Mouse (Mus musculus): ENCODE results near the gene Ampd3. TPM values are rescaled to one million over a fixed set of nuclear protein-coding genes. Genes with fewer than 3 reads are reported as not detected.

Ampd3 gene
- total and polyA plus RNA-seq, 3 experiments = 14.8 to 22.3 TPM; not detected in 1

GRCm38 (mm10) chr7:110809585-110810557, 41.9 kb downstream of the Ampd3 start:
- TF ChIP-seq CHD2 (IDR thresholded peaks at IDR 0.05; ENCODE audit: low read length) (no peak), POLR2AphosphoS2 (IDR thresholded peaks at IDR 0.05; ENCODE audit: low read length) (0 out of 2 replicates have a peak, but pooled peaks have one; percentile 10)
- Histone ChIP-seq H3K9ac (ENCODE audit: control insufficient read depth, low read depth, low read length, poor library complexity, severe bottlenecking) (no peak overlapping the region), H3K27me3 (ENCODE audit: control insufficient read depth in 1 of 2, insufficient read depth in 2 of 2, low read length in 2 of 2) (no peaks in the 10 kb centered on the region), H3K4me3 (ENCODE audit: control insufficient read depth in 1 of 2, insufficient read depth in 1 of 2, low read depth in 2 of 2, low read length in 2 of 2) (no peak overlapping the region), H3K79me2 (ENCODE audit: control insufficient read depth, insufficient read depth, low read length, poor library complexity) (no peaks in the 10 kb centered on the region), H3K27ac (ENCODE audit: control insufficient read depth, low read depth, low read length) (no peak overlapping the region), H3K36me3 (ENCODE audit: control insufficient read depth in 1 of 2, insufficient read depth in 2 of 2, low read length in 2 of 2) (peaks cover 0 to 3% of the 10 kb centered on the region in 2 experiments; a peak in 1 of 4 replicates), H3K9me3 (replicated peaks; ENCODE audit: insufficient read depth, low read length) (no peaks in the 10 kb centered on the region), H3K4me1 (ENCODE audit: control insufficient read depth in 1 of 2, insufficient read depth in 2 of 2, low read length in 2 of 2) (no peaks in the 10 kb centered on the region)
- no peak for DNase-seq (ENCODE audit: low read depth, low spot score)

- Histone ChIP-seq H3K9me3 (replicated peaks; ENCODE audit: insufficient read depth, low read length) (no peaks in the 10 kb centered on the region), H3K27ac (ENCODE audit: control insufficient read depth, low read depth, low read length) (no peak overlapping the region), H3K4me3 (ENCODE audit: control insufficient read depth in 1 of 2, insufficient read depth in 1 of 2, low read depth in 2 of 2, low read length in 2 of 2) (no peak overlapping the region), H3K79me2 (ENCODE audit: control insufficient read depth, insufficient read depth, low read length, poor library complexity) (no peaks in the 10 kb centered on the region), H3K9ac (ENCODE audit: control insufficient read depth, low read depth, low read length, poor library complexity, severe bottlenecking) (no peak overlapping the region), H3K4me1 (ENCODE audit: control insufficient read depth in 1 of 2, insufficient read depth in 2 of 2, low read length in 2 of 2) (no peaks in the 10 kb centered on the region), H3K36me3 (ENCODE audit: control insufficient read depth in 1 of 2, insufficient read depth in 2 of 2, low read length in 2 of 2) (peaks cover 0 to 3% of the 10 kb centered on the region in 2 experiments; a peak in 2 of 4 replicates), H3K27me3 (ENCODE audit: control insufficient read depth in 1 of 2, insufficient read depth in 2 of 2, low read length in 2 of 2) (no peaks in the 10 kb centered on the region)
- DNase-seq (ENCODE audit: low read depth, low spot score) = no peak
- TF ChIP-seq CHD2 (IDR thresholded peaks at IDR 0.05; ENCODE audit: low read length) = no peak
- TF ChIP-seq USF2 (IDR thresholded peaks at IDR 0.05; ENCODE audit: borderline replicate concordance in 1 of 2, insufficient read depth in 1 of 2, low read depth in 1 of 2, low read length in 2 of 2) = no peak
- no peak for TF ChIP-seq EP300 (IDR thresholded peaks at IDR 0.05; ENCODE audit: low read depth in 1 of 2, low read length in 2 of 2)
- no peak for TF ChIP-seq POLR2AphosphoS2 (IDR thresholded peaks at IDR 0.05; ENCODE audit: low read length)
- TF ChIP-seq MXI1 (IDR thresholded peaks at IDR 0.05; ENCODE audit: low read depth, low read length) = no peak
- no peak for TF ChIP-seq UBTF (IDR thresholded peaks at IDR 0.05; ENCODE audit: borderline replicate concordance, insufficient read depth, low read depth, low read length)
- no peak for TF ChIP-seq ETS1 (IDR thresholded peaks at IDR 0.05; ENCODE audit: low read depth, low read length)
- TF ChIP-seq TCF12 (IDR thresholded peaks at IDR 0.05; ENCODE audit: low read depth, low read length) = no peak
- no peak for TF ChIP-seq CHD1 (IDR thresholded peaks at IDR 0.05; ENCODE audit: low read depth, low read length)
- no peak for TF ChIP-seq POLR2AphosphoS5 (IDR thresholded peaks at IDR 0.05; ENCODE audit: borderline replicate concordance, low read depth, low read length)
- TF ChIP-seq NELFE (IDR thresholded peaks at IDR 0.05; ENCODE audit: low read depth, low read length) = no peak
- TF ChIP-seq GATA1 (IDR thresholded peaks at IDR 0.05; ENCODE audit: low read depth, low read length) = no peak
- no peak for TF ChIP-seq ZC3H11A (IDR thresholded peaks at IDR 0.05; ENCODE audit: low read depth, low read length)
- no peak for TF ChIP-seq HCFC1 (IDR thresholded peaks at IDR 0.05; ENCODE audit: low read depth, low read length)
- TF ChIP-seq TAL1 (IDR thresholded peaks at IDR 0.05; ENCODE audit: low read length) = no peak
- TF ChIP-seq MYB (IDR thresholded peaks at IDR 0.05; ENCODE audit: low read depth, low read length) = no peak
- TF ChIP-seq MAZ (IDR thresholded peaks at IDR 0.05; ENCODE audit: low read depth, low read length) = no peak
- TF ChIP-seq BHLHE40 (IDR thresholded peaks at IDR 0.05; ENCODE audit: borderline replicate concordance, low read depth, low read length) = no peak
These were observed 43.0 kb downstream of the Ampd3 start for GRCm38 (mm10) chr7:110810995-110811394.
